10 mouse cellular contexts compared by ENCODE assay signal in genomic region chr10:89708720-89709119, GRCm38 (mm10). TPM values are rescaled to one million over a fixed set of nuclear protein-coding genes. Genes with fewer than 3 reads are reported as not detected.
A peak's percentile ranks its signal among the peaks of the same experiment; 100 is the strongest.
DNase-seq lines count a peak whose midpoint lies in the region; ATAC-seq and TF ChIP-seq lines count a peak whose summit lies in the region.
"Had no signal": no experiment of that assay in that cellular context is flagged by ENCODE, and none has a peak within 500 bp of the region (broad histone marks: within the 10 kb centered on the region; RNA-seq: fewer than 3 reads in every experiment).

No protein-coding gene starts in this region.

- TF ChIP-seq CTCF in intestine, postnatal 0 days (IDR thresholded peaks at IDR 0.05; ENCODE audit: low read depth): no peak

- H3K36me3 ChIP-seq in lung, embryonic 16.5 days (ENCODE audit: control insufficient read depth, insufficient read depth, low read length): peaks cover 15% of the 10 kb centered on the region; the same call in 1 of the 2 replicates
- 0 out of 2 replicates have a peak, but pooled peaks cover 6% of the 10 kb centered on the region for H3K36me3 ChIP-seq in intestine, postnatal 0 days (ENCODE audit: control insufficient read depth, insufficient read depth)
- peaks cover 6% of the 10 kb centered on the region; the same call in 1 of the 2 replicates for H3K36me3 ChIP-seq in stomach, embryonic 15.5 days

- DNase-seq in embryo, embryonic 10 days (ENCODE audit: low spot score): peak; percentile 44
- DNase-seq in embryo, embryonic 9.5 days (ENCODE audit: extremely low spot score): no peak
- no peak for DNase-seq in lung, postnatal 14 days
- DNase-seq in thymus, adult 18-20 months: no peak
- DNase-seq in cerebellum, postnatal 4 days (ENCODE audit: low spot score in 2 of 2): no peak
- DNase-seq: heart, postnatal 36 days had no signal

- H3K9me3 ChIP-seq in lung, embryonic 16.5 days (ENCODE audit: control insufficient read depth, low read length): no peaks in the 10 kb centered on the region
- H3K9me3 ChIP-seq in intestine, postnatal 0 days (ENCODE audit: control insufficient read depth): no peaks in the 10 kb centered on the region
- no peaks in the 10 kb centered on the region for H3K9me3 ChIP-seq in stomach, embryonic 15.5 days

- H3K27me3 ChIP-seq in lung, embryonic 16.5 days (ENCODE audit: control insufficient read depth, insufficient read depth, low read depth, low read length): no peaks in the 10 kb centered on the region
- H3K27me3 ChIP-seq in intestine, postnatal 0 days (replicated peaks; ENCODE audit: control insufficient read depth, insufficient read depth, low read length): no peaks in the 10 kb centered on the region
- no peaks in the 10 kb centered on the region for H3K27me3 ChIP-seq in stomach, embryonic 15.5 days (replicated peaks)

- 29% methylated on average over 10 of the region's 10 CpGs for WGBS in lung, embryonic 16.5 days
- WGBS in intestine, postnatal 0 days: 22% methylated on average over 10 of the region's 10 CpGs
- 37% methylated on average over 10 of the region's 10 CpGs for WGBS in stomach, embryonic 15.5 days

- no peak overlapping the region for H3K9ac ChIP-seq in lung, embryonic 16.5 days (ENCODE audit: low read length)
- H3K9ac ChIP-seq in intestine, postnatal 0 days (ENCODE audit: low read depth, low read length): no peak overlapping the region
- no peak overlapping the region for H3K9ac ChIP-seq in stomach, embryonic 15.5 days

- H3K27ac ChIP-seq in lung, embryonic 16.5 days (ENCODE audit: low read length): no peak overlapping the region
- H3K27ac ChIP-seq in intestine, postnatal 0 days (ENCODE audit: low read depth, low read length): no peak overlapping the region
- H3K27ac ChIP-seq in stomach, embryonic 15.5 days: no peak overlapping the region

- H3K4me2 ChIP-seq in lung, embryonic 16.5 days (ENCODE audit: low read depth, low read length): peak overlapping the region; percentile 42
- peak overlapping the region; percentile 44 for H3K4me2 ChIP-seq in intestine, postnatal 0 days (replicated peaks; ENCODE audit: low read depth)
- H3K4me2 ChIP-seq in stomach, embryonic 15.5 days: peak overlapping the region; percentile 32

- peak; percentile 83 for ATAC-seq in lung, embryonic 16.5 days (ENCODE audit: low read depth)
- ATAC-seq in intestine, postnatal 0 days: no peak
- peak; percentile 75 for ATAC-seq in stomach, embryonic 15.5 days (ENCODE audit: insufficient read depth, low FRiP score, low read depth)

- peak overlapping the region; percentile 27; the same call in 1 of the 2 replicates for H3K4me3 ChIP-seq in lung, embryonic 16.5 days (ENCODE audit: low read length)
- H3K4me3 ChIP-seq in intestine, postnatal 0 days (ENCODE audit: low read depth, low read length): no peak overlapping the region
- peak overlapping the region; percentile 17; the same call in 1 of the 2 replicates for H3K4me3 ChIP-seq in stomach, embryonic 15.5 days (replicated peaks)
- H3K4me3 ChIP-seq: myocyte had no signal

- H3K4me1 ChIP-seq in lung, embryonic 16.5 days (replicated peaks; ENCODE audit: control insufficient read depth, insufficient read depth, low read length): no peaks in the 10 kb centered on the region
- H3K4me1 ChIP-seq in intestine, postnatal 0 days (replicated peaks; ENCODE audit: control insufficient read depth, insufficient read depth, low read length): no peaks in the 10 kb centered on the region
- H3K4me1 ChIP-seq in stomach, embryonic 15.5 days: no peaks in the 10 kb centered on the region; the same call in 1 of the 2 replicates

RNA-seq across cellular contexts. Expression of gene Scyl2, which starts 22.6 kb away (rescaled TPM):
- 7.5 and 7.7 TPM in 2 replicates for polyA plus RNA-seq in lung, embryonic 16.5 days (2015; fragmentation: Nextera tagmentation; extraction: Ambion mirVana)
- polyA plus RNA-seq in intestine, postnatal 0 days (2015; fragmentation: Nextera tagmentation; extraction: Ambion mirVana): 4.6 and 5.3 TPM in 2 replicates
- polyA plus RNA-seq in stomach, embryonic 15.5 days (2015; fragmentation: Nextera tagmentation; extraction: Ambion mirVana): 7.1 and 7.7 TPM in 2 replicates

RNA-seq across cellular contexts. Expression of gene Actr6, which starts 23.4 kb away (rescaled TPM):
- 31.4 and 34.3 TPM in 2 replicates for polyA plus RNA-seq in lung, embryonic 16.5 days (2015; fragmentation: Nextera tagmentation; extraction: Ambion mirVana)
- 12.3 and 12.5 TPM in 2 replicates for polyA plus RNA-seq in intestine, postnatal 0 days (2015; fragmentation: Nextera tagmentation; extraction: Ambion mirVana)
- polyA plus RNA-seq in stomach, embryonic 15.5 days (2015; fragmentation: Nextera tagmentation; extraction: Ambion mirVana): 26.5 and 28.3 TPM in 2 replicates

RNA-seq across cellular contexts. Expression of gene Uhrf1bp1l, which starts 36.1 kb away (rescaled TPM):
- polyA plus RNA-seq in lung, embryonic 16.5 days (2015; fragmentation: Nextera tagmentation; extraction: Ambion mirVana): 33.3 and 33.5 TPM in 2 replicates
- 8.0 and 9.3 TPM in 2 replicates for polyA plus RNA-seq in intestine, postnatal 0 days (2015; fragmentation: Nextera tagmentation; extraction: Ambion mirVana)
- polyA plus RNA-seq in stomach, embryonic 15.5 days (2015; fragmentation: Nextera tagmentation; extraction: Ambion mirVana): 19.9 and 20.7 TPM in 2 replicates
